Mouse (Mus musculus): ENCODE results near the gene Ift52.

Ift52 gene

DNA sequence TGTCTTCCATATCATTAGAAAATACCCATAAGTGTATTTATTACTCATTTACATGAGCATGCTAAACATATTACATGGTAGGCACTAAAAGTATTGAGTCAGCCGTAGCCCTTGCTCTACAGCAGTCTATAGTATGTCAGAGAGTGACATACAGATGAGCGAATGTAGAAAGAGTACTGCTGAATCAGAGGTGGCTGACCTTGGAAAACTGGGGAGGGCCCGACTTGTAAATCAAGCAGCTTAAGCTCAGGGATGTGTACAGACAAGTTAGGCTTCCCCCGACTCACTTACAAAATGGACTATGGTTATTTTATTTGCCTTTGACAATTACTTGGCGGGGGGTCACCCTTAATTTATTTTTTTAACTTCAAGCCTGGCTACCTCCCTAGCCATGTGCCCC, 14.1 kb downstream of the Ift52 start:
- in situ Hi-C loops (cut with MboI, MseI) = no loop called here

DNA sequence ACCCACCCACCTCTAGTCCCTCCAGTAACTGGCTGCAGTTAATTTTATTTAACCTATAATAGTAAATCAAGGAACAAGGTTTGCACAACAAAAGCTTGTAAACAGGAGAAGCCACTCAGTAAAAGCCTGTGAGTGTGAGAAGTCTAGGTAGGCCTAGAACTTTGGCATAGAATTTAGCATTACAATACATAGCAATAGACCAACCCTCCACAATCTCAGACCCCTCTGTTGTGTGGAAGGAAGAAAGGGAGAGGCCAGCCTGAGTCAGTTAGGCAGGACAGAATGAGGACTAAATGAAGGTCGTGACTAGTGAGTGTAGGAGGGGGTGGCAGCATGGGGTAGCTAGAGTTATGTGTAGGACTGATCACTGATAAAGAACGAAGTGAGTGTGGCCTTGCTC, 14.6 kb downstream of the Ift52 start:
- in situ Hi-C loops (cut with MboI, MseI) = no loop called here

DNA sequence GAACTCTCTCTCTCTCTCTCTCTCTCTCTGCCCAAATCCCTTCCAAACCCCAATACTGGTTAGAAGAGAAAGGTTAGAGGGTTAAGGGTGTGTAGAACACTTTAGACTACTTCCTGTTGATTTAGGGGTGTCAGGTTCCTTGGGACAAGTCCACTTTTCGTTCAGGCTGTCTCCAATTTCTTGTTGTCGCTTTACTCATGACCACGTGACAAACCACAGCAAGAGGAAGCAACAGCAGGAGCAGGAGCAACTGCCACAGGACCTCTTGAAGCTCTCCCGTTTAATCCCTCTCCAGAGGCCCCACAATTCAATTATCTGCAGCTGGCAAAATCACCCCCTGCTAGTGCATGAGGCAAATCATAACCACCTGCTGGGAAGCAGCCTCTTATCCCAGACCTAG, 15.5 kb downstream of the Ift52 start:
- in situ Hi-C loops (cut with MboI, MseI) = no loop called here

DNA sequence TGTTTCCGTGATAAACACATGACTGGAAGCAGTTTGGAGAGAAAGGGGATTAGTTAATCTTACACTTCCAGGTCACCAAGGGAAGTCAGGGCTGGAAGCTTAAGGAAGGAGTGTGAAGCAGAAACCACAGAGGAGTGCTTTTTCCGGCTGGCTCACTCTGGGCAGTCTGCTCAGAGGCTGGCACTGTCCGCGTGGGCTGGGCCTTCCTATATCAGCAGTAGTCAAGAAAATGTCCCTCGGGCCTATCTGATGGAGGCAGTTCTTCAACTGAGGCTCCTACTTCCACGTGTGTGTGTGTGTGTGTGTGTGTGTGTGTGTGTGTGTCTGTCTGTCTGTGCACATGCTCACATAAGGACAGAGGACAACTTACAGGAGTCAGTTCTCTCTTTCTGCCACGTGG, 22.8 kb downstream of the Ift52 start:
- in situ Hi-C loops (cut with MboI, MseI) = no loop called here

DNA sequence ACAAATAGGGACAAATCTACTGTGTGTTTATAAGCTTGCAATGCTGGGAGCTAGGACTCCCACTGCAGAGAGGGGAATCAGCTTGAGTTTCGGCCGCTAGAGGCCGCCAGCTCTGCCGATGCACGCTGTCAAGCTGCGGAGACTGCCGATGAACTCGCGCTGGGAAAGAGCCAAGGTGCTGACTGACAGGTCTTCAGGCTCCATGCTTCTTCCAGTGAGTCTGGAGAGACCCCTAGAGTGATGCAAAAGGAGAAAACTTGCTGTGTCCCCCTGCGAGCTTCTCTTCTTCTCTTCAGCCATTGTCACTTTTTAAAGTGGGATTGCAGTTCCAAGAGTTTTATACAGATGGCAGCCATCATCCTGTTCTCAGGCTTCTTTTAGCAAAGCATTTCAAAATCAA, 31.0 kb downstream of the Ift52 start:
- in situ Hi-C loops (cut with MboI, MseI) = no loop called here

DNA sequence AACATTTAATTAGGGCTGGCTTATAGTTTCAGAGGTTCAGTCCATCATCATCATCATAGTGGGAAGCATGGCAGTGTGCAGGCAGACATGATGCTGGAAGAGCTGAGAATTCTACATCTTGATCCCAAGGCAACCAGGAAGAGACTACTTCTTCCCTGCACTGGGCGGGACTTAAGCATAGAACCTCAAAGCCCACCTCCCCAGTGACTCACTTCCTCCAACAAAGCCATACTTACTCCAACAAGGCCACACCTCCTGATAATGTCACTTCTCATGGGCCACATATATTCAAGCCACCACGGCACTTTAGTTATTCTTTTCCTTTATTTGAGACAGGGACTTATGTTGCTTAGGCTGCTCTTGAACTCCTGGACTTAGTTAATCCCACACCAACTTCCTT, 32.0 kb downstream of the Ift52 start:
- in situ Hi-C loops (cut with MboI, MseI) = no loop called here

DNA sequence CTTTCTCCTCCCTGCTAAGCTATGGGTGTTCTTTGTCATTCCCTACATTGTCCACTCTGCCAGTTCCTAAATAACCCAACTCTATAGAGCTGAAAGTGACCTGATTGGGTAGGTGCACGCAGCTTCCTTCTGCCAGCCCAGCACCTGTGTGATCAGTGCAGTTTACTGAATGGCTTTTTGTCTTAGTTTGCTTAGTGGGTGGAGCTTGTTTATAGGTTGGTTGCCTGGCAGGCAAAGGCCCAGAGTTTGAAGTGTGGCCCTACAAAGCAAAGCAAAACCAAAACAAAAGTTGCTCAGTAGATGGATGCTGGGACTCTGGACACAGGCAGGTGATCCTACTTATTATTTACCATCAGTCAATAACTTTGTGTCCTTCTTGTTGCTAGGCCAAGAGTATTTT, 34.5 kb downstream of the Ift52 start:
- in situ Hi-C loops (cut with MboI, MseI) = loop anchor here (10.0 to 25.0 kb wide), 2 partner anchors 543 to 1836 kb away; partner anchors contain the start of gene Pcif1

DNA sequence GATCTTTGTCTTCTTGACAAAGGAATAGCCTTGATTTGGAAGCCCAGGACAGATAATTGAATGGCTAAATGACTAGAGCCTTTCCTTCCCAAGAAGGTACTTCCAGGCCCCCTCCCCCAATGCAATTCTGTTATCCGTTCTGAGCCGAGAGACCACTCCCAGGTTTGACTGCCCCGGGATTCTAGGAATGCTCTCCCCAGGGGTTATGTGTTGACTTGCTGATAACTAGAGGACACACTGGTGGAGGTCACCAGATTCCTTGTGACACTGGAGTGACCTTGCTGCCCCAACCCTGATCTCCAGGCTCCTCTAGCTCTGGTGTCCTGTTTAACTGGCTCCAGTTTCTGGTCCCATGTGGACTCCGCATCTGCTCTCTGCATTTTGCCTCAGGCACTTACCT, 34.9 kb downstream of the Ift52 start:
- in situ Hi-C loops (cut with MboI, MseI) = loop anchor here (10.0 to 25.0 kb wide), 2 partner anchors 543 to 1835 kb away; partner anchors contain the start of gene Pcif1

DNA sequence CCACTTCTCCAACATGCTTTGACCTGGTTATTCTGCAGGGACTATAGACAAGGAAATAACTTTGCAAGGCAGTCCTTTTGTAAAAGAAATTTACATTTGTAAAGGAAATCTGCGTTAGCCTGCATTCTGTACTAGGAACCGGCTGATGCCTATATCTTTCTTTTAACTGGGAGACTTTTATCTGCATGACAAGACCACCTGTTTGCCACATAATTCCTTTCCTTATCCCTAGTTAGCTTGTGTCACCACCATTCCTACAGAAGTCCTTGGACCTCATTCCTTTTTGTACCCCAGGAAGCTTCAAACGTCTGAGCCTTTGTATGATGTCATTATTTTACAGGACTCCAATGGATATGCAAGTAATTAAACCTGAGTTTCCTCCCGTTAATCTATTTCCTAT, 35.7 kb downstream of the Ift52 start:
- in situ Hi-C loops (cut with MboI, MseI) = loop anchor here (10.0 to 25.0 kb wide), 2 partner anchors 542 to 1834 kb away; partner anchors contain the start of gene Pcif1

DNA sequence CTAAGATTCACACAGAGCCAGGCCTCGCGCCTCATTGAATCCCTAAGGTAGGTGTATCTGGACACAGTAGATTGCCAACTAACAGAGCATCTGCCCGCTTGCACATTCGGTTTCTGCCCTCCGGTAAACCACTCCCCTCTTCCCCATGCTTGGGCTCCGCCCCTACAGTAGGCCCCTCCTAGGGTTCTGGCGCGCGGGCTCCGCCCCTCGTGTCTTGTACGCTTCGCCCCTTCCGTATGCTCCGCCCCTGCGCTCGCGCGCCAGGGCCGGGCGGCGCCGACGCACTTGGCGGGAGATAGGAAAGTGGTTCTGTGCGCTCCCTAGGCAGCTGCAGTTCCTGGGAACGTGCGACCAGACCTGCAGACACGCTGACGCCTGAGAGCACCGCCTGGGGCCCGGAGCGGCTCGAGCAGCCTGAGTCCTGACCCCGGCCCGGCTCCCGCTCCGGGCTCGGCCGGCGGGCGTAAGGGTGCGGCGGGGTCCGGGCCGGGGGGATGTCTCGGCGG, 37.2 kb downstream of the Ift52 start, which contains the start of gene Mybl2:
TSS of gene Mybl2 (plus strand) at position 353 of the 506 bp plus-strand sequence.
- in situ Hi-C loops (cut with MboI, MseI) = loop anchor here (10.0 to 25.0 kb wide), 2 partner anchors 540 to 1833 kb away; partner anchors contain the start of gene Pcif1

DNA sequence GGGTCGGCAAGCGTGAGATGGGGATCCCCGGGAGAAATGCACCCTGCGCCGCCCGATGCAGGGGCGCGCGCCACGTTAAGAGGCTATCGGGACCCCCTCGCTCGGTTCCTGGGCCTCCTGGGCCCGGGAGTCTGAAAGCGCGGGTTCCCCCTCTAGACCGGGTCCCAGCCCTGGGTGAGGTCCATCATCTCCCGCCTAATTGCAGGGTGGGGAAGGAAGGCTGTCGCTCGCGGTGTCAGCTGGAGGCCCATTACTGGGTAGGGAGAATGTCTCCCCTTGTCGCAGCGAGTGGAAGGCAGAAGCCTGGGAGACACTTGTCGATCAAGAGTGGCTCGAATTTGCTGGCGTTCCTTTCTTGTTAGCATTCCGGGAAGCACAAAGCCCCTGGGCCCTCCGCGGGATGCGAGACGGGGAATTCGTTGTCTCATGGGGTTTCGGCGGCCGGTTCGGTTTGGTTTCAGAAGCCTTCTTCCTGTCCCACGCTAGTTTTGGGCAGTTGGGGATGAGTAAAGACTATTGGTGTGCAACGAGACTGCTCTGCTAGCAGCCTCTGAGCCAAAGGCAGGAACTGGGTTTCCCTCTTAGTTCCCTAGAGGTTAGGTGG, 37.8 kb downstream of the Ift52 start:
- in situ Hi-C loops (cut with MboI, MseI) = loop anchor here (10.0 to 25.0 kb wide), 2 partner anchors 540 to 1832 kb away; partner anchors contain the start of gene Pcif1

DNA sequence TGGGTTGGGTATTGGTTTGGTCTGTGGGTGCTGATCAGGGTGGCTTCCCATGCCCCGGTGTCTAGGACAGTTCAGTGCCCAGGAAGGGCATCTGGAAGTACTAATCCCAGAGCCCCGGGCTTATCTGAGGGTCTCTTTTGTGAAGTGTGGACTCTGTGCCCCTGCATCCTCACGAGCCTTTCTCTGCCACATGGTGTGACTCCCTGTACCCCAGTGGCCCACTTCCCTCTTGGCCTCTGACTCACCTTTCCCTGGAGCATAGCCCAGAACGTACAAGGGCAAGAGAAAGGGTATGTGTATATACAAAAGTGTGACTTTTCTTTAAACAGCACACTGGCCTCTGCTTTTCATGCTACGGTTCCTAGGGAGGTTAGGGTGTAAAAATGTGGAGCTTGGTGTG, 38.6 kb downstream of the Ift52 start:
- in situ Hi-C loops (cut with MboI, MseI) = loop anchor here (10.0 to 25.0 kb wide), 2 partner anchors 539 to 1832 kb away; partner anchors contain the start of gene Pcif1

DNA sequence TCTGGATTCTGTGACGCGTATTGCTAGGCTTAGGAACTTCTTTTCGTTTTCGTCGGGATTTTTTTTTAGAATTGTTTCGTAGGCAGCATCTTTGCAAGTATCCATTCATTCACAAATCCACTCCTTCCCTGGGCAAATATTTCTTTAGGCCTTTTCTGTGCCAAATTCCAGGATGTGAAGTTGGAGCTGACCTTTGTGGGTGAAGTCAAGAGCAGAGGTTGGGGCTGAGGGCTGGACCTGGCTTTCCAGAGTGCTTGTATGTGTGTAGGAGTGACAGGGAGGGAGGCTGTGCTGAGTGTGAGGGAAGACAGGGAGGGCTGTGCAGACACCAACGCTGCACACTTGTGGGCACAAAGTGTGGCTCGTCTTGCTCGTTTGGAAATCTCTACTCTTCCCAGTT, 39.4 kb downstream of the Ift52 start:
- in situ Hi-C loops (cut with MboI, MseI) = loop anchor here (10.0 to 25.0 kb wide), 2 partner anchors 538 to 1831 kb away; partner anchors contain the start of gene Pcif1

DNA sequence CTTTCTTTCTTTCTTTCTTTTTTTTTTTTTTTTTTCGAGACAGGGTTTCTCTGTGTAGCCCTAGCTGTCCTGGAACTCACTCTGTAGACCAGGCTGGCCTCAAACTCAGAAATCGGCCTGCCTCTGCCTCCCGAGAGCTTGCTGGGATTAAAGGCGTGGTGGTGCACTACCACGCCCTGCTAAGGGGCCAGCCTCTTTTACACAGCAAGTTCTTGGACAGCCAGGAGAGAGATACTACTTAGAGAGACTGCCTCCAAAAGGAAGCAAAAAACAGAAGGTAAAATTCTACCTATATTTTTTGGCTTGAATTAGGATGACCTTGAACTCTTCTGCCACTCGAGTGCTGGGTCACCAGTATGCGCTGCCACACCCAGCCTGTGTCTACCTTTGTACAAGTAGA, 41.8 kb downstream of the Ift52 start:
- in situ Hi-C loops (cut with MboI, MseI) = loop anchor here (10.0 to 25.0 kb wide), 2 partner anchors 536 to 1828 kb away; partner anchors contain the start of gene Pcif1

DNA sequence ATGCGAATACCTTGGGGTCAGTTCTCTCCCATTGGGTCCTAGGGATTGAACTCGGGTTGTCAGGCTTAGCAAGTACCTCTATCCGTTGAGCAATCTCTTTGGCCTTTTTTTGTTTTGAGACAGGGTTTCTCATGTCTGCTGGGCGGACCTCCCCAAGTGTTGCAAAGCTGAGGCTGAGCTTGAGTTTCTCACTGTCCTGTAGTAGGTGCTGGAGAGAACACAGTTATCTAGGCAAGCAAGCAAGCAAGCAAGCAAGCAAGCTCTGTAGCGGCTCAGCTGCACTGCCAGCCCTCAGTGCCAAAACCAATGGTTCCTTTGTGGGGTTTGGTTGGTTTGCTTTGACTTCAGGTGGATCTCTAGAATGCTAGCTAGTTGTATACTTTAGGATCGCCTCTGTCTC, 43.5 kb downstream of the Ift52 start:
- in situ Hi-C loops (cut with MboI, MseI) = loop anchor here (25.0 kb wide), 1 partner anchor 1827 kb away; the partner anchor contains the start of gene Pcif1

DNA sequence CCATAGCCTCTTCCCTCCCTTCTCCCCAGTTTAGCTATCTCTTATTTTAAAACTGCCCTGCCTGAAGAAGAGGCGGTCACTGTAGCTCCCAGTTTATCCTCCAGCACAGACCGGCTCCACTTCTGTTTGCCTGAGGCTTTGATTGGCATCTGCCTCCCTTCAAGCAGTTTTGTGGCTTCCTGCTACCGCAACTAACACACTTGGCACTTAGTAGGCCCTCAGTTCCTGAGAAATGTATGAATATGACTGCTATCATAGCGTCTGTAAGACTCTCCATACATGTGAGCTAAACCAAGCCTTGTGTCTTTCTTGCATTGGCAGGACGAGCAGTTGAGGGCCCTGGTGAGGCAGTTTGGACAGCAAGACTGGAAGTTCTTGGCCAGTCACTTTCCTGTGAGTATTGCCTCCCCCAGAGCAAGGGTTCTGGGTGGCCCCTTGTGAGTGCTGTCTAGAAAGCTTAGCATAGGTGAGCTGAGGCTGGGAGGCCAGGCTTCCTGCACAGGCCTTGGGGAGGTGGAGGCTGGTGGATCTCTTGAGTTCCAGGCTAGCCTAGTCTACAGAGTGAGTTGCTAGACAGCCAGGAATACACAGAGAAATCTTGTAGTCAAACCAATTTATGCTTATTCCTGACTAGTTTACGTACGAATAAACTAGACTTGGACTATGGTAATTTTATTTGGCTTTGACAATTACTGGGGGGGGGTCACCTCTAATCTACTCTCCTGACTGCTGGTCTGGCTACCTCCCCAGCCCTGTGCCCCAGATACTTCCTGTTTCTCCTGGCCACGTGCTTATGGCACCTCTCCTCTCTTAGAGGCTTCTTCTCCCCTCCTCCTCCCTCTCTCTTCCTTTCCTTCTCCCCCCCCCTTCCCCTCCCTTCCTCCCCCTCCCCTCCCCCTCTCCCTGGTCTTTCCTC, 44.3 kb downstream of the Ift52 start:
- in situ Hi-C loops (cut with MboI, MseI) = loop anchor here (25.0 kb wide), 1 partner anchor 1826 kb away; the partner anchor contains the start of gene Pcif1

DNA sequence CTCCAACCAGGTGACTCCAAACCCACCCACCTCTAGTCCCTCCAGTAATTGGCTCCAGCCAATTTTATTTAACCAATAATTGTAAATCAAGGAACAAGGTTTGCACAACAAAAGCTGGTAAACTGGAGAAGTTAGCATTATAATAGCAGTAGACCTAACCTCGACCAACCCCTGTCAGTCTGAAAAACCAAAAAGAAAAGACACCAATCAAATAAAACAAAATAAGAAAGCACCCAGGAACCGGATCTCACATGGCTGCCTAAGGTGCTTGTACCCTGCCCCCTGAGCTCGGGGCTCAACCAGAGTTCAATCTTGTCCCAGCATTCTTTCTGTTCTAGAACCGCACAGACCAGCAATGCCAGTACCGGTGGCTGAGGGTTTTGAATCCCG, 45.0 kb downstream of the Ift52 start:
- in situ Hi-C loops (cut with MboI, MseI) = loop anchor here (25.0 kb wide), 1 partner anchor 1825 kb away; the partner anchor contains the start of gene Pcif1

DNA sequence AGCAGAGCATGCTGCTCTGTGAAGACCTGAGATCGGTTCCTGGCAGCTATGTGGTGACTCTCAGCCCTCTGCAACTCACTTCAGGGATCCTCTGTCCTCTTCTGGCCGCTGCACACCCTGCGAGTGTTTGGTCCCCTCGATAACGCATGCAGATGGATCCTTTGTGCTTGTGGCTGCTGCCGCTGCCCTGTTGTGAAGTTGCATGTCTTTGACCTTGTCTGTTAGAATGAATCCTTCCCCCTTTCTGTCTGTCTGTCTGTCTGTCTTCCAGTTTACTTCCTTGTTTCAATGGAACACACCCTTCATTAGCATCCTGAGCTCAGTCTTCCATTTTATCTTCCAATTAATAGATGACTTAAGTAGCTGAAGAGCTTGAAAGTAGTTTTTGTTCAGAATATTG, 49.2 kb downstream of the Ift52 start:
- in situ Hi-C loops (cut with MboI, MseI) = loop anchor here (25.0 kb wide), 1 partner anchor 1821 kb away; the partner anchor contains the start of gene Pcif1

DNA sequence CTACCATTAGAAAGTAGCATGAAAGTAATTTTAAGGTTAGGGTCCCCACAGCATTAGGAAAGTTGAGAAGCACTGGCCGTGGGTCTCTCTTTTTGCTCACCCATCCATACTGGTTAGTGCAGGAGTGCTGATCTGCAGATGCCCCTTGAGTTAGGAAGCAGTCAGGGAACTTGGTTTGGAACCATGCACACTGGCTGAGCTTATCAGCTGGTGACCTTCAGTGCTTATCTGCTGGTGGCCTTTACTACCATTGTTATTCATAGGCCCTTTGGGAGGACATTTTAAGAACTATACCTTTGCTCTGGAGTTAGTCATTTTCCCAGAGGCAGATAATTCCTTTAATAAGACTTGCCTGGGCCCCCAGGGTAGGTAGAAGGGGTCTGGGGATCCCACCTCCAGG, 50.1 kb downstream of the Ift52 start:
- in situ Hi-C loops (cut with MboI, MseI) = loop anchor here (25.0 kb wide), 1 partner anchor 1820 kb away; the partner anchor contains the start of gene Pcif1

DNA sequence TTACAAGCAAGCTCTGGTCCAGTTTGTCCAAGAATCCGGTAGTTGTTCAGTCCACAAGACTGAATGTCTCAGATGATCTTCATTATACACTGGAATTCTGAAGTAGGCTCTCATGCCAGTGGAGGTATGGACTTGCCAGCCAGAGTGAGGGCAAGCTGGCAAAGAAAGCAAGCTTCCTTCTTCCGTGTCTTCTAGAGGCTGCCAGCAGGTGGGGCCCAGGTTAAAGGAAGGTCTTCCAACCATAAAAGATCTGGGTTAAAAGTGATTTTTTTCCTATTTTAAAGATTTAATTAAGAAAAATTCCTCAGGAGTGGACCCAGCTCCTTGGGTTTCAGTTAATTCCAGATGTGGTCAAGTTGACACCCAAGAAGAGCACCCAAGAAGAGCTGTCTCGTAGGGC, 53.1 kb downstream of the Ift52 start:
- in situ Hi-C loops (cut with MboI, MseI) = loop anchor here (25.0 kb wide), 1 partner anchor 1817 kb away; the partner anchor contains the start of gene Pcif1

DNA sequence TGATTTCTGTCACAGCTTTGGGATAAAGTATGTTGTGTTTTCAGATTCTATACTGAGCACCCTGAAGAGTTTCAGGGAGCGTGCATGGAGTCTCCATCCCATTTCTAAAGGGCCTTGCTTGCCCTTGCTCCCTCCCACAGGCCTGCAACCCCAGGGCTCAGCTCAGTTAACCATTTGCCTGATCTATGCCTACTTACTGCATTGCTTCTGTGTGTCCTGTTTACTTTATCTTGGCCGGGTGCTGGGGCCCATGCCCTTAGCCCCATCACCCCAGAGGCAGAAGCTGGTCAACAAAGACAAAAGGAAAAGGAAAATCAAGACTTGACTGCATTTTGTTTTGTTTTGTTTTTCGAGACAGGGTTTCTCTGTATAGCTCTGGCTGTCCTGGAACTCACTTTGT, 54.4 kb downstream of the Ift52 start:
- in situ Hi-C loops (cut with MboI, MseI) = loop anchor here (25.0 kb wide), 1 partner anchor 1816 kb away; the partner anchor contains the start of gene Pcif1

Data from regulatory T cell (primary cell).